Mouse (Mus musculus): ENCODE data around the gene Hscb. TPM values are rescaled to one million over a fixed set of nuclear protein-coding genes. Genes with fewer than 3 reads are reported as not detected.

Hscb gene
- total RNA-seq, 2 experiments from 2014 or later, result 11.7 to 16.2 TPM

- DNase-seq, result no peak
Observed at GRCm38 (mm10) chr5:110780761-110781528, 58.6 kb downstream of the Hscb start.

- peak; percentile 92 to 93 for DNase-seq
Observed at GRCm38 (mm10) chr5:110779998-110780760, 59.4 kb downstream of the Hscb start, which contains the start of gene Pus1. TSS of gene Pus1 (minus strand) at chr5:110780659.

DNA sequence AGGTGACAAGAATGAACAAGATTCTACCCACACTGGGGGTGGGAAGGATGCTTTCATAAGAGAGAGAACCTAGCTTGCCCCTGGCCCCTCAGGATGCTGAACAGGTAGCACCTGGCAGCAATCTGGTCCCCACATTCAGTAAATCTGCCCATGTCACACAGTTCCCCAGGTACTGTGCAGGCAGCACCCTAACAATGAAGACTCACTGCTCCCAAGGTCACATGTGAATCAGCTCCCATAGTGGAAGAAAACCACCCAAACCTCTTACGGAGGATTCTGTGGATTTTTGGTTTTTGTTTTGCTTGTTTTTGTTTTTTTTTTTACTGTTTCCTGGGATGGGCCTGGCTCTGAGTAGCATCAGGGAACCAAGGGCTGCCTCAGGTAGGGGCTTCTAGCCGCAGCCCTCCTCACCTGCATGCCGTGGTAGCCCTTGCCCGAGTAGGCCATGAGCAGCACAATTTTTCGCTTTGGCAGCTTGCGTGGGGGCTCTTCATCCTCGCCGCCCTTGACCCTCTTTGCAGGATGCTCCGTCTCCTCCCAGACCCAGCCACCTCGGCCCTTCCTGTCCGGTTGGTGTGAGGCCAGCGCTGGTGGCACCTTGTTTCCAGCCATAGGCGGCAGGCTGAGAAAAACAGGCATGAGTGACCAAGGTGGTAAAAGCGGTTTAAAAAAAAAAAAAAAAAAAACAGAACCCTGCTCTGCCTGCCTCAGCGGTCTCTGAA is 60.1 kb downstream of the Hscb start:
- DNase-seq, result no peak

Other genes starting within 250 kb of the Hscb start
- gene Noc4l, start 186.4 kb downstream of the Hscb start, total RNA-seq (2021), result 10 to 100 TPM; 20.0 to 24.7 TPM
- gene Ddx51, start 186.3 kb downstream of the Hscb start, total RNA-seq (2021), result 10 to 100 TPM; 26.0 to 28.8 TPM
- gene Ep400, start 69.1 kb downstream of the Hscb start, total RNA-seq (2021), result 100 to 1,000 TPM in 1 of 2 experiments, 10 to 100 TPM in 1; 92.7 to 113 TPM
- gene Pus1, start 59.1 kb downstream of the Hscb start, total RNA-seq (2021), result 10 to 100 TPM; 17.7 to 20.2 TPM
- gene Ulk1, start 29.7 kb downstream of the Hscb start, total RNA-seq (2021), result 10 to 100 TPM; 63.5 to 81.7 TPM
- gene Chek2, start 202 bp upstream of the Hscb start, total RNA-seq (2021), result 1 to 10 TPM; 1.8 to 2.5 TPM
- gene Ttc28, start 40.0 kb upstream of the Hscb start, total RNA-seq (2021), result 10 to 100 TPM; 12.7 to 13.0 TPM